Mouse (Mus musculus): ENCODE results near the gene Pradc1.
A peak's percentile ranks its signal among the peaks of the same experiment; 100 is the strongest.

Gene Pradc1

DNA sequence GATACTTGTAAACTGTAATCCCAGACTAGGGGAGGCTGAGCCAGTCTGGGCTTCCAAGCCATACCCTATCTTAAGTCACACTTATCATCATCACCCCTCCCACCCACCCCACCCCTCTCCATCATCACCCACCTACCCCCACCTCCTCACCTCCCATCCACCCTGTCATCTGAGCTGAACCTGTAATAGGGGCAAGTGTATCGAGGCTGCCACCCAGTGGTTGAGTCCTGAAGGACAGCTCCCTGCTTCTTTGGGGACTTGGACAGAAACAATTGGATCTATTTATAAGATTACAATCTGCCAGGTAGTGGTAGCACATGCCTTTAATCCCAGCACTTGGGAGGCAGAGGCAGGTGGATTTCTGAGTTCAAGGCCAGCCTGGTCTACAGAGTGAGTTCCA, 54.6 kb downstream of the Pradc1 start:
- DNase-seq (ENCODE audit: low read depth, low spot score) = peak; percentile 67

All from R1 (cell line).